ENCODE assay signal across 10 mouse cellular contexts in the genomic region with DNA sequence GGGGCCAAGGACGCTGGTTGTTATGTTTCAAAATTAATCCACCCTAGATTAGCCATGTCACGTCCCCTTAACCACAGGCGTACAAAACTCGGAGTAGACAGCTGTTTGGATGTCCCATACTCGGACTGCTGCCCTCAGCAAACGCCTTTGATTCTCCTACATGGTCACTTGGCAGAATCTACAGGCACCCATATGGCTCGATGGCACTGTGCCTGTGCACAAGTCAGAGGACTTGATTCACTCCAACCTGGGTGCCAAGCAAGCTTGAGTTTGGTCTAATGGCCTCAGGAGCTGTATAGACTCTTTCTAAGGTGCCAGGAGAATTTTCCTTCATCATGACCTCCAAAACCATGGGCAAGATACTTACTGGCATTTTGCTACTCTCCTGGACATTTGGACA.
"Had no signal": no experiment of that assay in that cellular context is flagged by ENCODE, and none has a peak within 500 bp of the region (broad histone marks: within the 10 kb centered on the region; RNA-seq: fewer than 3 reads in every experiment).

No protein-coding gene starts in this region.

- H3K4me2 ChIP-seq: limb, embryonic 13.5 days; midbrain, embryonic 12.5 days; neural tube, embryonic 12.5 days had no signal

- H3K4me1 ChIP-seq: neural tube, embryonic 12.5 days had no signal

- H3K9me3 ChIP-seq: limb, embryonic 13.5 days; midbrain, embryonic 12.5 days; neural tube, embryonic 12.5 days had no signal

- H3K27me3 ChIP-seq: limb, embryonic 13.5 days; midbrain, embryonic 12.5 days; neural tube, embryonic 12.5 days had no signal

- H3K4me3 ChIP-seq: left cerebral cortex, adult 2 months; limb, embryonic 13.5 days; midbrain, embryonic 12.5 days; myocyte; neural tube, embryonic 12.5 days had no signal

- H3K27ac ChIP-seq: left cerebral cortex, adult 2 months; limb, embryonic 13.5 days; liver, embryonic 14.5 days; midbrain, embryonic 12.5 days; neural tube, embryonic 12.5 days had no signal

- H3K9ac ChIP-seq: limb, embryonic 13.5 days; liver, embryonic 14.5 days; midbrain, embryonic 12.5 days; neural tube, embryonic 12.5 days had no signal

- DNase-seq: kidney, postnatal 25 days; lung, adult 18-20 months; thymus, adult 18-20 months; thymus, postnatal 14 days had no signal

- H3K36me3 ChIP-seq: limb, embryonic 13.5 days; midbrain, embryonic 12.5 days; neural tube, embryonic 12.5 days had no signal
